Mouse (Mus musculus) hematopoietic stem cell, adult 5-6 weeks (primary cell): ENCODE measurements around the gene C1galt1c1. TPM values are rescaled to one million over a fixed set of nuclear protein-coding genes. Genes with fewer than 3 reads are reported as not detected.

ENCODE experiments used
- ATAC-seq, 2 experiments: fragments of 125-278 bp in 1 of 2; replicated peaks in 1 of 2; 2 replicates each; pipeline ENCODE4 v1.8.0; 2016 to 2017; ENCODE audit warnings: inconsistent platforms in 2 of 2, mild to moderate bottlenecking in 2 of 2, moderate number of reproducible peaks in 2 of 2, low read depth in 1 of 2, moderate TSS enrichment in 1 of 2; ENCODE audit not compliant: low FRiP score in 2 of 2, poor library complexity in 2 of 2, severe bottlenecking in 2 of 2, insufficient read depth in 1 of 2, low TSS enrichment in 1 of 2
- total RNA-seq: library from RNA; stranded (forward); fragments of 172-1452, 232-1000 nt; gene quantifications from 2 replicates; pipeline ENCODE4 v1.2.3, GENCODE M21; 2017

C1galt1c1 gene
- total RNA-seq, 1 experiment from 2014 or later = 31.2 TPM

DNA sequence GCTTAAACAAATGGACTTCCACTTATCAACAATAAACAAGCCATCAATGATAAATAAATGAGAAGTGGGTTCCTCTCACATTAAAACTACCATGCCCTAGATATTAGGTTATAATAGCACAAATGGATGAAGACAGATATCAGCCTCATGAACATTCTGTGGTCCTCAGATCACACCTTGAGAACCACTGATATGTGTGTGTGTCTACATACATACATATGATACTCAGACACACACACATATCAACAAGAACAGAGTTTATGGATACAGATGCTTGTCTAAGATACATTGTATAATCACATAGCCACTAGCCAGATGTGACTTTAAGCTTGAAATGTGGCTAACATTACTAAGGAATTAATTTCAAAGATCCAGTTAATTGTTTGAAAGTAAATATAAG lies 51.6 kb downstream of the C1galt1c1 start:
- no peak for ATAC-seq

DNA sequence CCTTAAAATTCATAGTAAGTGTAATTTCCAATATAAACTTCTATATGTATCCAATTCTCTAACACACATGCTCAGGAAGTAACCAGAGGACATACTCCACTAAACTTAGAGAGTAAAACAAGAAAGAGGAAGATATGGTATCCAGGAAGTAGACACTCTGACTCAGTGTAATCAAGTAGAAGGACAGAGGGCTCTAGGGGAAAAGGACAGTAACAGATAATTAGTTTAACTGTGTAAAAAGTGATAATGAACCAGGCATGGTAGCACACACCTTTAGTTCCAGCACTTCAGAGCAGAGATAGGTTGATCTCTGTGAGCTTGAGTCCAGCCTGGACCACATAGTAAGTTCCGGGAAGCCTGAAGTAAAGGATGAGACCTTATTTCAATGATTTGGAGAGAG lies 53.7 kb downstream of the C1galt1c1 start:
- ATAC-seq = no peak

Other genes with a start within 250 kb of the C1galt1c1 start
- gene Lamp2, start 178.6 kb downstream of the C1galt1c1 start, total RNA-seq = 123 and 151 TPM in 2 replicates
- gene Cul4b, start 58.9 kb downstream of the C1galt1c1 start, total RNA-seq = 62.3 and 67.9 TPM in 2 replicates
- gene Mcts1, start 34.5 kb downstream of the C1galt1c1 start, total RNA-seq = 44.0 and 66.5 TPM in 2 replicates
- 1.5 and 7.0 TPM in 2 replicates for gene 6030498E09Rik, start 137.6 kb upstream of the C1galt1c1 start, total RNA-seq